Mouse (Mus musculus) heart, embryonic 10.5 days (tissue): ENCODE results near the gene Gpi1. TPM values are rescaled to one million over a fixed set of nuclear protein-coding genes. Genes with fewer than 3 reads are reported as not detected.
"Not testable (repeated sequence)": the region's sequence is repeated elsewhere in the genome, so short reads cannot be mapped to it uniquely, and the experiment has no call there.

Source experiments
- DNase-seq: peaks from one replicate; pipeline ENCODE4 v3.0.0-alpha.2; 2017; ENCODE audit warnings: low spot score
- H3K27ac ChIP-seq: fragments of 300-500 bp; sonication (generic); 2 replicates; pipeline ENCODE4 v1.5.1; 2016; ENCODE audit warnings: mild to moderate bottlenecking
- H3K27me3 ChIP-seq: fragments of 300-500 bp; sonication (generic); 2 replicates; pipeline ENCODE4 v1.6.1; 2016; ENCODE audit warnings: mild to moderate bottlenecking; ENCODE audit not compliant: poor library complexity, insufficient read depth, severe bottlenecking
- H3K36me3 ChIP-seq: fragments of 300-500 bp; sonication (generic); 2 replicates; pipeline ENCODE4 v1.6.1; 2016; ENCODE audit warnings: mild to moderate bottlenecking, moderate library complexity
- H3K4me1 ChIP-seq: fragments of 300-500 bp; sonication (generic); 2 replicates; pipeline ENCODE4 v1.6.1; 2016; ENCODE audit warnings: mild to moderate bottlenecking
- H3K4me3 ChIP-seq: fragments of 300-500 bp; sonication (generic); 2 replicates; pipeline ENCODE4 v1.5.1; 2016; ENCODE audit warnings: mild to moderate bottlenecking, moderate library complexity
- H3K9me3 ChIP-seq: fragments of 300-500 bp; sonication (generic); 2 replicates; pipeline ENCODE4 v1.6.1; 2016; ENCODE audit warnings: mild to moderate bottlenecking, moderate library complexity
- WGBS: fragments of 180-500 bp; shearing (Covaris S2); methylation state at CpG from one replicate; pipeline ENCODE4 v1.1.7; 2016; 5-methylcytosine and 5-hydroxymethylcytosine counted together
- polyA plus RNA-seq: library from polyadenylated mRNA; unstranded; fragments of >200 nt; fragmentation: Nextera tagmentation; extraction: Ambion mirVana; gene quantifications from 2 replicates; pipeline ENCODE4 v1.2.1, GENCODE M21; 2016

Gene Gpi1
- polyA plus RNA-seq, 1 experiment from 2014 or later = 650 TPM

DNA sequence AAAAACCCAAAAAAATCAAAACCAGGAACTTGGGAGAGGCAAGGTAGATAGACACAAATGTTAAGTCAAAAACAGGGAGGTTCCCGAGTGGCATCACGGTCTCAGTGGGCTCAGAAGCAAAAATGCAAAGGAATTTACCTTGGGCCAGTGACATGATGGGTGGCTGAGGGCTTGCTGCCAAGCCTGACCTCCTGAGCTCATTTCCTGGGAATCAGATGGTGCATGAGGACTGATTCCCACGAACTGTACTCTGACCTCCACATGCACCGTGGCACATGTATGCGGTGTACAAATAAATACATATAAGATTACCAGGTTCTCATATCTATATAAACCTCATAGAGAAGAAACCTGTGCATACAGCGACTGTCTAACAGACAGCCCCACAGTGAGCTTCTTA, 5.8 kb downstream of the Gpi1 start:
- H3K9me3 ChIP-seq = no peaks in the 10 kb centered on the region
- H3K4me3 ChIP-seq = no peak overlapping the region
- no peaks in the 10 kb centered on the region for H3K27me3 ChIP-seq
- WGBS = 93% methylated on average over 6 of the region's 6 CpGs
- peaks cover 34% of the 10 kb centered on the region for H3K4me1 ChIP-seq
- H3K36me3 ChIP-seq = peaks cover 96% of the 10 kb centered on the region
- no peak for DNase-seq
- no peak overlapping the region for H3K27ac ChIP-seq

DNA sequence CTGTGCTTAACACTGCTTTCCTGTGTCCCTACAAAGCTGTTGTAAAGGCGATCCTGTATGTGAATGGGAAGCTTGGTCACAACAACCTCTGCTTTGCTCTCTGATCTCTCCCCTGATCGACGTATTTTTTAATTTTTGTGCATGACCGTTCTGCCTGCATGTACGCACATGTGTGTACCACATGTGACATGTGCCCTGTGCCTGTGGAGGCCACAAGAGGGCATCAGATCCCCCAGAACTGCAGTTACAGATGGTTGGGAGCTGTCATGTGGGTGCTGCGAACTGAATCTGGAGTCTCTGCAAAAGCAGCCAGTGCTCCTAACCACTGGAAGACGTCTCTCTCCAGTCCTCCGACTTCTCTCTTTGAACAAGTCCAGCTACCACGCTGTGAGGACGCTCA, 7.8 kb downstream of the Gpi1 start:
- DNase-seq = no peak
- no peak overlapping the region for H3K27ac ChIP-seq
- no peaks in the 10 kb centered on the region for H3K9me3 ChIP-seq
- peaks cover 100% of the 10 kb centered on the region for H3K36me3 ChIP-seq
- no peak overlapping the region for H3K4me3 ChIP-seq
- H3K4me1 ChIP-seq = peaks cover 14% of the 10 kb centered on the region
- 91% methylated on average over 10 of the region's 10 CpGs for WGBS
- no peaks in the 10 kb centered on the region for H3K27me3 ChIP-seq

DNA sequence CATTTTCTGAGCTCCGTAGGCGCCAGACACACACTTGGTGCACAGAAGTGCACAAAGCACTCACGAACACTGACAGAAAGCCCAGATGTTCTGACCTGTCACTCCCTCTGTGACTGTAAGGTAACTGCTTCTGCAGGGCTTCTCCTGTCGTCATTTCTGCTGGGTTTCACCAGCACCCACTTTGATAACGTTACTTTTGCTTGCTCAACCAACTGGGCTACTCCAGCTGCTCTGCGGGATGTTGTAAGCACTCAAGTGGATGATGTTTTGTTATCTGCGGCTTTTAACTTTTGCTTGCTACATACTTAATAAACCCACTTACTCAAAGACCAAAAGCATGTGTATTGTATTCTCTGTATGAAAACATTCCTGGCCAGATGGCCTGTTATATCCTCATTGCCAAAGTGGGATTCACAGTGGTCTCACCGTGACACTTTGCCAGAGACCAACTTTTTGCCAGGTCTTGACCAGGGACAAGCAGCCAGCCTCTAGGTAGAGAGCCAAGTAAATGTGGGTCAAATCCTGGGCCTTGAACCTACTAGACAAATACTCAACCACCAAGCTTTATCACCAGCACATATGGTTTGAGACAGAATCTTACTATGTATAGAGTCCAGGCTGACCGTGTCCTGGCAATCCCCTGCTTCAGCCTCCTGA, 8.4 kb downstream of the Gpi1 start:
- DNase-seq = no peak
- 86% methylated on average over 9 of the region's 9 CpGs for WGBS
- H3K4me1 ChIP-seq = peaks cover 8% of the 10 kb centered on the region; the same call in 1 of the 2 replicates
- H3K27me3 ChIP-seq = no peaks in the 10 kb centered on the region
- H3K9me3 ChIP-seq = no peaks in the 10 kb centered on the region
- H3K27ac ChIP-seq = no peak overlapping the region
- no peak overlapping the region for H3K4me3 ChIP-seq
- peaks cover 100% of the 10 kb centered on the region for H3K36me3 ChIP-seq

DNA sequence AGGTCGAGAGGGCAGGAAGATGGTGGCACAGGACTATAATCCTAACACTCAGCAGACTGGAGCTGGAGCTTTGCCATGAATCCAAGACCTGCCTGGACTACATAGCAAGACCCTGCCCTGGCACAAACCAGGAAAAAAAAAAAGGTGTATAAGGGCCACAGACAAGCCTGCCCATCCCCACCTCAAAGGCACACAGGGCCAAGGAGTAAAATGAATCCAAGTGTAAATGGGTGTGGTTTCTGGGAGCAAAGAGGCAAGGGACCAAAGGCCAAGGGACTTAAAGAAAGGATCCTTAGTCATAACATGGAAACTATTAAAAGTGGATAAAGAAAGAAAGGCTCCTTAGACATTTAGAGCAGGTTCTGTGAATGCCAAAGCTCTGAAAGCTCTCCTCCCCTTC, 11.6 kb downstream of the Gpi1 start:
- no peak for DNase-seq
- WGBS = 79% methylated on average over 1 of the region's 1 CpGs
- Histone ChIP-seq H3K9me3 (no peaks in the 10 kb centered on the region), H3K36me3 (peaks cover 100% of the 10 kb centered on the region), H3K4me3 (no peak overlapping the region), H3K27ac (no peak overlapping the region), H3K4me1 (no peaks in the 10 kb centered on the region), H3K27me3 (no peaks in the 10 kb centered on the region)

GRCm38 (mm10) chr7:34216474-34216873, 13.7 kb downstream of the Gpi1 start:
- Histone ChIP-seq H3K36me3 (peaks cover 100% of the 10 kb centered on the region), H3K9me3 (no peaks in the 10 kb centered on the region), H3K4me3 (no peak overlapping the region), H3K4me1 (no peaks in the 10 kb centered on the region), H3K27ac (no peak overlapping the region), H3K27me3 (no peaks in the 10 kb centered on the region)
- WGBS = 90% methylated on average over 10 of the region's 10 CpGs
- DNase-seq = no peak

- no peak for DNase-seq
- H3K27me3 ChIP-seq = no peaks in the 10 kb centered on the region
- peaks cover 100% of the 10 kb centered on the region for H3K36me3 ChIP-seq
- H3K4me3 ChIP-seq = no peak overlapping the region
- 87% methylated on average over 9 of the region's 9 CpGs for WGBS
- 0 out of 2 replicates have a peak, but pooled peaks cover 3% of the 10 kb centered on the region for H3K4me1 ChIP-seq
- no peak overlapping the region for H3K27ac ChIP-seq
- H3K9me3 ChIP-seq = no peaks in the 10 kb centered on the region
Measured at GRCm38 (mm10) chr7:34215481-34215880, 14.7 kb downstream of the Gpi1 start.

- 0 out of 2 replicates have a peak, but pooled peaks cover 3% of the 10 kb centered on the region for H3K4me1 ChIP-seq
- H3K36me3 ChIP-seq = peaks cover 100% of the 10 kb centered on the region
- H3K9me3 ChIP-seq = no peaks in the 10 kb centered on the region
- DNase-seq = no peak
- H3K27me3 ChIP-seq = no peaks in the 10 kb centered on the region
- no peak overlapping the region for H3K27ac ChIP-seq
- no peak overlapping the region for H3K4me3 ChIP-seq
- WGBS = 90% methylated on average over 8 of the region's 8 CpGs
Measured at GRCm38 (mm10) chr7:34214644-34215043, 15.5 kb downstream of the Gpi1 start.

DNA sequence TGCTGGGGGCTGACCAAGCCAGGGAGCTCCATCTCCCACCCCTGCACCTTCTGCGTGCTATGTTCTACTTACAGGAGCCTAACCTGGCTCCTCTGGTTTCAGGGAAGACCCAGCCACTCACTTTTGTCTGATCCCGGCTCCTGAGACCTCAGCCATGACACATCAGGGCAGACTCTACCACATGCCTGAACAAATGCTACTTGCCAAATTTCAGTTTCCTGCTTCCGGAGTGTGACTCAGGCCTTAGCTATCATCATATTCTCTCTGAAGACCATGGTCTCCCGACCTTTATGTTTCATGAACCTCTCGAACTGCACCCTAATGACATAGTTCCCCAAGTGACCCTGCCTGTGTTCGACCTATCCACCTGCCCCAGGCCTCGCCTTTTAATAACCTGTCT, 16.9 kb downstream of the Gpi1 start:
- Histone ChIP-seq H3K27ac (no peak overlapping the region), H3K4me1 (0 out of 2 replicates have a peak, but pooled peaks cover 3% of the 10 kb centered on the region), H3K36me3 (peaks cover 100% of the 10 kb centered on the region), H3K9me3 (no peaks in the 10 kb centered on the region), H3K4me3 (no peak overlapping the region), H3K27me3 (no peaks in the 10 kb centered on the region)
- 85% methylated on average over 7 of the region's 7 CpGs for WGBS
- no peak for DNase-seq

GRCm38 (mm10) chr7:34208027-34208745, 21.9 kb downstream of the Gpi1 start:
- Histone ChIP-seq H3K4me3 (no peak overlapping the region), H3K9me3 (no peaks in the 10 kb centered on the region), H3K27ac (no peak overlapping the region), H3K27me3 (no peaks in the 10 kb centered on the region), H3K36me3 (peaks cover 100% of the 10 kb centered on the region), H3K4me1 (0 out of 2 replicates have a peak, but pooled peaks cover 3% of the 10 kb centered on the region)
- no peak for DNase-seq
- 93% methylated on average over 9 of the region's 9 CpGs for WGBS

- 92% methylated on average over 6 of the region's 6 CpGs for WGBS
- H3K4me3 ChIP-seq = no peak overlapping the region
- 0 out of 2 replicates have a peak, but pooled peaks cover 3% of the 10 kb centered on the region for H3K4me1 ChIP-seq
- no peak overlapping the region for H3K27ac ChIP-seq
- H3K9me3 ChIP-seq = no peaks in the 10 kb centered on the region
- no peaks in the 10 kb centered on the region for H3K27me3 ChIP-seq
- peaks cover 100% of the 10 kb centered on the region for H3K36me3 ChIP-seq
- DNase-seq = no peak
Measured at GRCm38 (mm10) chr7:34206331-34206730, 23.8 kb downstream of the Gpi1 start.

DNA sequence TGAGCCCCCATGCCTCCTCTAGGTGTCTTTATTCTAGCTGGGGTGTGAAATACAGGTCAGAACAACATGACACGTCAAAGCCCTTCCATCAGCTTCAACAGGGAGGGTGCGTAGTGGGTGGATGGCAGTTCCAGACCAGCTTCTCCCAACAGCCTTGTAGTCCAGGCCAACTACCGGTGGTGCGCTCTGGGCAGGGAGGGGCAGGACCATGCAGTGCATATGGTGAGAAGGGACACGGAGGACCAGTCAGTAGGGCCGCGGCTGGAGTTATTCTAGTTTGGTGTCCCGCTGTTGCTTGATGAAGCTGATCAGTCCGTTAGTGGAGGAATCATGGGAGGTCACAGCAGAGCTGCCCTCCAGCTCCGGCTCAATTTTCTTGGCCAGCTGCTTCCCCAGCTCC, 28.0 kb downstream of the Gpi1 start:
- H3K4me3 ChIP-seq, H3K9me3 ChIP-seq, DNase-seq, H3K27ac ChIP-seq, H3K27me3 ChIP-seq, H3K4me1 ChIP-seq: not testable (repeated sequence)
- H3K36me3 ChIP-seq = peaks cover 69% of the 10 kb centered on the region
- WGBS = 95% methylated on average over 10 of the region's 10 CpGs

DNA sequence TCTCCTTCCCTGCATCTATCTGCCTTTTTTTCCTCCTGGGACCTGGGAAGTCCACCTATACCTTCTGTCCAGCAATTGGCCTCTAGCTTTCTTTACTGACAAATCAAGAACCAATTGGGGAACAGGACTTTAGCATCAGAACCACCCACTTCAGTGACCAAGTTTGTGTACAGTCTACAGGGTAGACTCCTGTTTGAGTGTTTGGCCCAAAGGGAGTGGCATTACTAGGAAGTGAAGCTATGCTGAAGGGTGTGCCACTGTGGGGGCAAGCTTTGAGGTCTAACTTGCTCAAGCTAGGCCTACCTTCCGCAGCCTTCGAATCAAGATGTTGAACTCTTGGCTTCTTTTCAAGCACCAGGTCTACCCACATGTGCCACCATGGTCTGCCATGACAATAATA, 29.3 kb downstream of the Gpi1 start:
- Histone ChIP-seq H3K27me3 (no peaks in the 10 kb centered on the region), H3K4me3 (no peak overlapping the region), H3K27ac (no peak overlapping the region), H3K4me1 (no peaks in the 10 kb centered on the region), H3K9me3 (no peaks in the 10 kb centered on the region), H3K36me3 (peaks cover 56% of the 10 kb centered on the region)
- no peak for DNase-seq
- 99% methylated on average over 2 of the region's 2 CpGs for WGBS

GRCm38 (mm10) chr7:34198346-34198745, 31.8 kb downstream of the Gpi1 start:
- DNase-seq = no peak
- Histone ChIP-seq H3K36me3 (peaks cover 42% of the 10 kb centered on the region), H3K9me3 (no peaks in the 10 kb centered on the region), H3K4me3 (no peak overlapping the region), H3K27ac (no peak overlapping the region), H3K4me1 (peaks cover 2% of the 10 kb centered on the region; the same call in 1 of the 2 replicates), H3K27me3 (no peaks in the 10 kb centered on the region)
- WGBS = 37% methylated on average over 3 of the region's 3 CpGs
